ENCODE assay signal across 15 mouse cellular contexts in the genomic region with DNA sequence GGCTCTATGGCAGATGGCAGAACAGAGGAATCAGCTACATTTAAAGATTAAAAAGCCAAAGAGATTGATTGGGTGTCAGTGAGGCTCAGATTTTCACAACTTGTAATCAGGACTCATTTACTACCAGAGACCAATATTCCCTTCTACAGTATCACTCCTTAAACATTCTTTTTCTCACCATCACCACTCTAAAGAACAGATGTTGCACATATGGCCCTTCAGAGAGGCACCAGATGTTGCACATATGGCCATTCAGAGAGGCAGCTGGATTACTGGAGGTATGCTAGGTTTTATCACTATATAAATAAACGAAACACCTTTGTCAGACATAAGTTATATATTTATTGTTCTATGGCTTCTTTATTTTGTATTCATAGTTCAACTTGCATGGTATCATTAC.
"Had no signal": no experiment of that assay in that cellular context is flagged by ENCODE, and none has a peak within 500 bp of the region (broad histone marks: within the 10 kb centered on the region; RNA-seq: fewer than 3 reads in every experiment).

No protein-coding gene starts in this region.

- H3K4me2 ChIP-seq: kidney, embryonic 15.5 days; liver, embryonic 11.5 days; liver, embryonic 15.5 days; midbrain, embryonic 11.5 days; midbrain, embryonic 15.5 days; neural tube, embryonic 13.5 days had no signal

- H3K9ac ChIP-seq: kidney, embryonic 15.5 days; liver, embryonic 15.5 days; midbrain, embryonic 15.5 days; neural tube, embryonic 13.5 days had no signal

- H3K27me3 ChIP-seq: kidney, embryonic 15.5 days; liver, embryonic 15.5 days; midbrain, embryonic 15.5 days; neural tube, embryonic 13.5 days had no signal

- H3K27ac ChIP-seq: kidney, embryonic 15.5 days; liver, embryonic 15.5 days; midbrain, embryonic 15.5 days; neural tube, embryonic 13.5 days had no signal

- ATAC-seq: lung, postnatal 0 days; midbrain, embryonic 15.5 days had no signal

- H3K36me3 ChIP-seq: kidney, embryonic 15.5 days; liver, embryonic 15.5 days; midbrain, embryonic 15.5 days; neural tube, embryonic 13.5 days had no signal

- DNase-seq: kidney, adult 2 months; kidney, postnatal 25 days; lung, adult 2 months; lung, postnatal 36 days; right cerebral cortex, adult 18-20 months; right cerebral cortex, postnatal 25 days; thymus, adult 18-20 months; thymus, postnatal 25 days had no signal

- H3K9me3 ChIP-seq: kidney, embryonic 15.5 days; liver, embryonic 15.5 days; midbrain, embryonic 15.5 days; neural tube, embryonic 13.5 days had no signal

- H3K4me1 ChIP-seq: kidney, embryonic 15.5 days; liver, embryonic 15.5 days; midbrain, embryonic 15.5 days; neural tube, embryonic 13.5 days had no signal

- H3K4me3 ChIP-seq: kidney, embryonic 15.5 days; liver, embryonic 15.5 days; midbrain, embryonic 15.5 days; neural tube, embryonic 13.5 days had no signal
